Mouse (Mus musculus) retina, adult 2 months (tissue): ENCODE results near the gene Mertk.
A peak's percentile ranks its signal among the peaks of the same experiment; 100 is the strongest.

ENCODE experiments used
- DNase-seq: peaks from one replicate; pipeline ENCODE4 v3.0.0-alpha.2; 2012; ENCODE audit warnings: low read depth, low spot score

Gene Mertk

GRCm38 (mm10) chr2:128768545-128769247 lies 69.9 kb downstream of the Mertk start:
- DNase-seq, result no peak

GRCm38 (mm10) chr2:128770557-128770956 lies 71.8 kb downstream of the Mertk start:
- no peak for DNase-seq

- no peak for DNase-seq
These were observed 72.3 kb downstream of the Mertk start for GRCm38 (mm10) chr2:128771048-128771447.

GRCm38 (mm10) chr2:128771750-128772338 lies 73.1 kb downstream of the Mertk start:
- no peak for DNase-seq

- no peak for DNase-seq
These were observed 83.5 kb downstream of the Mertk start for GRCm38 (mm10) chr2:128782231-128782630.

DNA sequence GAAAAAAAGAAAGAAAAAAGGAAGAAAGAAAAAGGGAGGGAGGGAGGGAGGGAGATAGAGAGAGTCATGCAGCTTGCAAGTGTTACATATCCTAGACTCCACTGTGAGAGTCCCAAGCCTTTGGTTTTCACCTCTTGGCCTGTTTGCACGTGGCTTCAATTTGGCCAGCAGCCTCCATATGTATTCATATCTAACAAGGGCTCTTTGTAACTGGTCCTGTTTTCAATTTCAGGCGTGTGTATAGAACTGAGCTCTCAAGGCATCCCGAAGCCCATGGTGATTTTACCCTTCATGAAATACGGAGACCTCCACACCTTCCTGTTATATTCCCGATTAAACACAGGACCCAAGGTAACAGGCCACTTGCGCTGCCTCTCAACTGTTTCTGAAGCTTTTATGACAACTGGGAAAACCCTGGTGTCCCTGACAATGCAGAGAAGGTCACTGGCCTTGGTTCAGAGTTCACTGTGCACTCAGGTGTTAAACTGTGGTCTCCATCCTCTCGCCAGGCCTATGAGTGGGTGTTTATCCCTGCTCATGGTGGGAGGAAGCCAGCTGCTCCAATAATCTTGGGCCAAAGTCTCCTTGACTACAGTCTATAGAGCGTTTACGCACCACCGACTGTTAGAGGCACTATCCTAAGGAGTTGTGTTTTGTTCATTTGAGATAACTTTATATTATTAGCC lies 85.0 kb downstream of the Mertk start:
- DNase-seq, result no peak

GRCm38 (mm10) chr2:128784814-128785213 lies 86.1 kb downstream of the Mertk start:
- no peak for DNase-seq

- no peak for DNase-seq
These were observed 87.6 kb downstream of the Mertk start for GRCm38 (mm10) chr2:128786341-128786740.

DNA sequence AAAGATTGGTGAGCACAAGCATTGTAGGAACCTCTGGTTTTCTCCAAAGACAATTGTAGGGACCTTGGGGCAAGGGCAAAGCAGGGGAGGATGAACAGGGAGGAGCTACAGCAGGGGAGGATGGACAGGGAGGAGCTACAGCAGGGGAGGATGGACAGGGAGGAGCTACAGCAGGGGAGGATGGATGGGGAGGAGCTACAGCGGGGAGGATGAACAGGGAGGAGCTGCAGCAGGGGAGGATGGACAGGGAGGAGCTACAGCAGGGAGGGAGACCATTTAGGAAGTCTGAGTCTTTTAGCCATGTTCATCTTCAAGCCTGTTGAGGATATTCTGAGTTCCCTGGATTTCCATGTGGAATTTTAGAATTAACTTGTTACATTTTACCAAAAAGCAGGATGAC lies 88.0 kb downstream of the Mertk start:
- no peak for DNase-seq

DNA sequence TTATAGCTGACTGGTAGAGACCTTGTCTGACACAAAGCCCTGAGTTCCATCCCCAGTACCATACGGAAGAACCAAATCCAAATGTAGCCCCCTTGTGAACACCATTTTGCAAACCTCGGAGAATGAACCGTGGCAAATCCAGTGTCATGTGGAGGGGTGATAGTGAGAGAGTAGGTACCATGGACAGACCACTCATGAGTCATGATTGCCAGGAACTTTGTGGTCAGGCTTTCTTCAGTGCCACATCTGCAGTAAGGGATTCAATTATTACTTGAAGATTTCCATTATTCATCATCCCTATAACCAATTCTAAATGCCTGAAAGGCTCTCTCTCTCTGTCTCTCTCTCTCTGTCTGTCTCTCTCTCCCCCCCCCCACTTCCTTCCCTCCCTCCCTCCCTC lies 89.0 kb downstream of the Mertk start:
- no peak for DNase-seq

GRCm38 (mm10) chr2:128790875-128791614 lies 92.3 kb downstream of the Mertk start:
- DNase-seq, result no peak

DNA sequence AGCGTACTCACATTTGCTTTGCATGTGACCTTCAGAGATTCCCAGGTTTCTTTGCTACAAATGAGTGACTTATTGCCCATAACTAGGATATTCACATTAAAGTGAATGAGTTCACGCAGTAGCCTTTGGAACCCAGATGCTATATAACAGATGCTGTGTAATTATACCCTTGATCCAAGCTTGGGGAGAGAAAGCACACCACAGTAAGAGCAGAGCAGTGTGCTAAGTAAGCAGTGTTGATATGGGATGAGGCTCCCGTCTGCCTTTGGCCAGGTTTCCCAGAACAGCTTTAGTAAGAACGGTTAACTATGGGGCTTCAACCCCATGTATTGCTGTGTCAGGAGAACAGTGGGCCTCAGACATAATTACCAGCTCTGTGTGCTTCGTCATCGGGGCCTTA lies 95.2 kb downstream of the Mertk start:
- no peak for DNase-seq

- DNase-seq, result no peak
These were observed 97.7 kb downstream of the Mertk start for GRCm38 (mm10) chr2:128796463-128796862.

- no peak for DNase-seq
These were observed 104.7 kb downstream of the Mertk start for GRCm38 (mm10) chr2:128803441-128803840.

GRCm38 (mm10) chr2:128805341-128805740 lies 106.6 kb downstream of the Mertk start:
- no peak for DNase-seq

GRCm38 (mm10) chr2:128806561-128806960 lies 107.8 kb downstream of the Mertk start:
- DNase-seq, result no peak

DNA sequence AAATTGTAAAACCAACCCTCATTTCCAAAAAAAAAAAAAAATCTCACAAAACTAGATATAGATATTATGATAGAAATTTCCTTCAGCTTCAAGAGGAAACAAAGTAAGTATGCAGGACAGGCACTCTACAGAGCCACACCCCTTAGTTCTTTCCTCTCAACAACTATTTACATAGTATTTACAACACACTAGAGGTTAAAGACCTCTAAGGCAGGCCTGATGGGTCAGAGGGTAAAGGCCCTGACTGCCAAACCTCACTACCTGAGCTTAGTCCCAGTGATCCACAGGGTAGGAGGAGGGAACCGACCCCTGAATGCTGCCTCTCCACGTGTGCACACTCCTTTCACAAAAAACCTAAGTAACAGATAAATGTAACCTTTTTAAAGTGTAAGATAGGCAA lies 114.0 kb downstream of the Mertk start:
- DNase-seq, result no peak

DNA sequence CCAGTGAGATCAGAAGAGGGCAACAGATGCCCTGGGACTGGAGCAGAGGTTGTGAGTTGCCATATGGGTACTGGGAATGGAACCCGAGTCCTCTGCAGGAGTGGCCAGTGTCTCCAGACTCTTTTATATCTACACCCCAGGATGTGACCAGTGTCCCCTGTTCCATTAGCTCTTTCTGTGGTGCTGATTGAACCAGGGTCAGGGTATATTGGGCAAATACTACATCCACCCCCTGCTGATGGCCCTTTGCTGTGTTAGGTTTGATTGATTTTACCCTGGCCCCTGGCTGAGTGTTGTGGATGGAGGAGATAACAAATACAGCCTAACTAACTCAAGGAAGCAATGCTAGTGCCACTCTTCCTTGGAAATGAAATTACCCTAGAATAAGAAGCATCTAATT lies 117.6 kb downstream of the Mertk start:
- no peak for DNase-seq

- no peak for DNase-seq
These were observed 118.2 kb downstream of the Mertk start for GRCm38 (mm10) chr2:128816916-128817315.

DNA sequence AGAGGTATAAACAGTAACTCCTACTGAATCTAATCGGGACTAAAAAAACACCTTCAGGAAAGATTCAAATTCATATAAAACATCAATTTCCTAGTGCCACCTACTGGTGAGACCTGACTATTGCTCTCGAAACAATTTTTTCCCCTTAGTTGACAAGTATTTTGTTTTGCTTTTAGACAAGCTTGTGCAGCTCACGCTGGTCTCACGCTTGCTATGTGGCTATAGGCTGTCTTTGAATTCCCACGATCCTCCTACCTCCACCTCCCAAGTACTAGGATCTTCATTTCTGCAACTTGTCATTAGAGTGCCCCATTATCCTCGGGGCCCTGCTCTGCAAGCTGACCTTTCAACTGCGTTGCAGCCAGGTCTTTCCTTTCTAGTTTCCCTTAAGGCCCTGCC lies 118.6 kb downstream of the Mertk start:
- peak; percentile 37 for DNase-seq

- peak; percentile 93 for DNase-seq
These were observed 119.3 kb downstream of the Mertk start, which contains the start of gene Tmem87b for GRCm38 (mm10) chr2:128817786-128818681. Tmem87b (plus strand) TSS chr2:128818118.
